Mouse (Mus musculus) hindbrain, embryonic 13.5 days (tissue): ENCODE measurements around the gene Tmem158. TPM values are rescaled to one million over a fixed set of nuclear protein-coding genes. Genes with fewer than 3 reads are reported as not detected.

Source experiments
- ATAC-seq: fragments of 200-750 bp; cut with Nextera tagmentation; 2 replicates; pipeline ENCODE4 v1.8.0; 2017; ENCODE audit warnings: moderate TSS enrichment; ENCODE audit not compliant: low FRiP score
- H3K27ac ChIP-seq: fragments of 300-500 bp; sonication (generic); 2 replicates; pipeline ENCODE4 v1.5.1; 2015; ENCODE audit warnings: inconsistent platforms, mild to moderate bottlenecking, moderate library complexity
- H3K27me3 ChIP-seq: fragments of 300-500 bp; sonication (generic); 2 replicates; pipeline ENCODE4 v1.6.1; 2015; ENCODE audit warnings: mild to moderate bottlenecking, inconsistent platforms
- H3K36me3 ChIP-seq: fragments of 300-500 bp; sonication (generic); 2 replicates; pipeline ENCODE4 v1.6.1; 2015; ENCODE audit warnings: mild to moderate bottlenecking, inconsistent platforms
- H3K4me1 ChIP-seq: fragments of 300-500 bp; sonication (generic); replicated peaks from 2 replicates; pipeline ENCODE4 v1.6.1; 2015; ENCODE audit warnings: inconsistent platforms
- H3K4me2 ChIP-seq: fragments of 300-500 bp; sonication (generic); 2 replicates; pipeline ENCODE4 v1.6.1; 2015; ENCODE audit warnings: inconsistent platforms, mild to moderate bottlenecking, moderate library complexity
- H3K4me3 ChIP-seq: fragments of 300-500 bp; sonication (generic); 2 replicates; pipeline ENCODE4 v1.5.1; 2015; ENCODE audit warnings: mild to moderate bottlenecking, inconsistent platforms
- H3K9ac ChIP-seq: fragments of 300-500 bp; sonication (generic); 2 replicates; pipeline ENCODE4 v1.6.1; 2015; ENCODE audit warnings: mild to moderate bottlenecking, inconsistent platforms
- H3K9me3 ChIP-seq: fragments of 300-500 bp; sonication (generic); 2 replicates; pipeline ENCODE4 v1.6.1; 2016; ENCODE audit warnings: inconsistent platforms
- WGBS: fragments of 180-500 bp; shearing (Covaris S2); methylation state at CpG from one replicate; pipeline ENCODE4 v1.1.7; 2015; 5-methylcytosine and 5-hydroxymethylcytosine counted together
- polyA plus RNA-seq: library from polyadenylated mRNA; unstranded; fragments of >200 nt; fragmentation: Nextera tagmentation; extraction: Ambion mirVana; gene quantifications from 2 replicates; pipeline ENCODE4 v1.2.1, GENCODE M21; 2015

Tmem158 gene
- polyA plus RNA-seq, 1 experiment from 2014 or later = 24.5 TPM

- Histone ChIP-seq H3K9ac (0 out of 2 replicates have a peak within 1 kb of the TSS, but pooled peaks have one; percentile 49), H3K36me3 (no peaks in the 10 kb centered on the region)
- no peak for ATAC-seq
Measured at GRCm38 (mm10) chr9:123215621-123216440, 44.7 kb downstream of the Tmem158 start, which contains the start of gene Cdcp1. Gene Cdcp1 (minus strand): TSS chr9:123216038.

GRCm38 (mm10) chr9:123213371-123213770 is 47.2 kb downstream of the Tmem158 start:
- Histone ChIP-seq H3K9ac (no peak overlapping the region), H3K27ac (no peak overlapping the region), H3K27me3 (peaks cover 33% of the 10 kb centered on the region), H3K36me3 (no peaks in the 10 kb centered on the region), H3K4me2 (no peak overlapping the region), H3K9me3 (no peaks in the 10 kb centered on the region), H3K4me3 (no peak overlapping the region), H3K4me1 (peaks cover 8% of the 10 kb centered on the region)
- 79% methylated on average over 9 of the region's 9 CpGs for WGBS
- no peak for ATAC-seq

More at GRCm38 (mm10) chr9:123215621-123216440, 44.7 kb downstream of the Tmem158 start, which contains the start of gene Cdcp1:
- no peak within 1 kb of the TSS for H3K27ac ChIP-seq
- WGBS = 7% methylated on average over 44 of the region's 45 CpGs
- peak within 1 kb of the TSS; percentile 26 for H3K4me3 ChIP-seq
- no peaks in the 10 kb centered on the region for H3K9me3 ChIP-seq
- peaks cover 8% of the 10 kb centered on the region for H3K4me1 ChIP-seq
- H3K27me3 ChIP-seq = peaks cover 33% of the 10 kb centered on the region
- peak within 1 kb of the TSS; percentile 53 for H3K4me2 ChIP-seq

Other genes starting within 250 kb of the Tmem158 start
- gene Tmem42, start 239.4 kb downstream of the Tmem158 start, polyA plus RNA-seq = 23.8 and 25.0 TPM in 2 replicates
- gene Tgm4, start 226.0 kb downstream of the Tmem158 start, polyA plus RNA-seq = 0.48 and 0.55 TPM in 2 replicates
- gene Zdhhc3, start 147.6 kb downstream of the Tmem158 start, polyA plus RNA-seq = 81.8 TPM in 2 replicates
- gene Exosc7, start 147.5 kb downstream of the Tmem158 start, polyA plus RNA-seq = 75.8 and 78.1 TPM in 2 replicates
- 0.62 and 0.93 TPM in 2 replicates for gene Clec3b, start 109.8 kb downstream of the Tmem158 start, polyA plus RNA-seq
- gene Cdcp1, start 44.7 kb downstream of the Tmem158 start, polyA plus RNA-seq = 0.09 and 0.16 TPM in 2 replicates
- gene Lars2, start 106.2 kb upstream of the Tmem158 start, polyA plus RNA-seq = 924 and 941 TPM in 2 replicates
- gene Limd1, start 217.9 kb upstream of the Tmem158 start, polyA plus RNA-seq = 17.3 and 18.1 TPM in 2 replicates